Mouse (Mus musculus) gastrocnemius, adult 2 months (tissue): ENCODE data around the gene Col5a1. TPM values are rescaled to one million over a fixed set of nuclear protein-coding genes. Genes with fewer than 3 reads are reported as not detected.

Source experiments
- DNase-seq: peaks from one replicate; pipeline ENCODE4 v3.0.0; 2022
- H3K27ac ChIP-seq: fragments of 200-600 bp; 2 replicates; pipeline ENCODE4 v1.8.1; 2022; ENCODE audit warnings: mild to moderate bottlenecking
- H3K4me3 ChIP-seq: fragments of 200-600 bp; 2 replicates; pipeline ENCODE4 v1.8.1; 2022; ENCODE audit warnings: mild to moderate bottlenecking, moderate library complexity
- CTCF ChIP-seq: fragments of 200-600 bp; IDR thresholded peaks from 2 replicates; pipeline ENCODE4 v1.8.1; 2022; ENCODE audit warnings: antibody characterized with exemption, mild to moderate bottlenecking, moderate library complexity
- intact Hi-C: fragments of 180-260 bp; cut with DNase I; formaldehyde crosslinking; loops from one replicate; pipeline ENCODE4 v1.15.1; 2025
- total RNA-seq, 2 experiments: library from RNA; stranded (reverse); gene quantifications; 2 replicates each; pipeline ENCODE4 v1.2.3; 2021

Gene Col5a1
- total RNA-seq, 2 experiments from 2014 or later, result 15.9 to 20.9 TPM

GRCm38 (mm10) chr2:27910501-27910900, 24.3 kb downstream of the Col5a1 start:
- TF ChIP-seq CTCF, result no peak

GRCm38 (mm10) chr2:27912546-27913275, 26.5 kb downstream of the Col5a1 start:
- DNase-seq, result no peak
- no peak for TF ChIP-seq CTCF
- Histone ChIP-seq H3K4me3 (no peak overlapping the region), H3K27ac (no peak overlapping the region)
- intact Hi-C loops, result no loop called here

More at GRCm38 (mm10) chr2:27910501-27910900, 24.3 kb downstream of the Col5a1 start:
- intact Hi-C loops, result no loop called here
- no peak overlapping the region for H3K27ac ChIP-seq
- no peak overlapping the region for H3K4me3 ChIP-seq
- no peak for DNase-seq

GRCm38 (mm10) chr2:27915726-27916125, 29.5 kb downstream of the Col5a1 start:
- peak; percentile 69 for TF ChIP-seq CTCF
- Histone ChIP-seq H3K27ac (peak overlapping the region; percentile 64), H3K4me3 (no peak overlapping the region)
- DNase-seq, result peak; percentile 72
- intact Hi-C loops, result loop anchor here (5.0 kb wide), 1 partner anchor 143 kb away; no protein-coding TSS in a partner anchor

- intact Hi-C loops, result loop anchor here (5.0 kb wide), 1 partner anchor 144 kb away; no protein-coding TSS in a partner anchor
- DNase-seq, result peak; percentile 69
- TF ChIP-seq CTCF, result no peak
- Histone ChIP-seq H3K4me3 (no peak overlapping the region), H3K27ac (peak overlapping the region; percentile 64)
Measured at GRCm38 (mm10) chr2:27916316-27916715, 30.1 kb downstream of the Col5a1 start.

- intact Hi-C loops, result loop anchor here (5.0 kb wide), 1 partner anchor 145 kb away; no protein-coding TSS in a partner anchor
- peak overlapping the region; percentile 64 for H3K27ac ChIP-seq
- no peak overlapping the region for H3K4me3 ChIP-seq
- TF ChIP-seq CTCF, result no peak
- no peak for DNase-seq
Measured at GRCm38 (mm10) chr2:27917177-27917576, 31.0 kb downstream of the Col5a1 start.

GRCm38 (mm10) chr2:27918106-27918505, 31.9 kb downstream of the Col5a1 start:
- peak; percentile 80 for DNase-seq
- TF ChIP-seq CTCF, result peak; percentile 9; the same call in 1 of the 2 replicates
- H3K4me3 ChIP-seq, result 0 out of 2 replicates have a peak overlapping the region, but pooled peaks have one; percentile 23
- intact Hi-C loops, result loop anchor here (5.0 kb wide), 1 partner anchor 146 kb away; no protein-coding TSS in a partner anchor
- H3K27ac ChIP-seq, result peak overlapping the region; percentile 85

- no peak for TF ChIP-seq CTCF
- H3K27ac ChIP-seq, result peak overlapping the region; percentile 85
- H3K4me3 ChIP-seq, result peak overlapping the region; percentile 23
- DNase-seq, result peak; percentile 71
- intact Hi-C loops, result loop anchor here (5.0 kb wide), 1 partner anchor 147 kb away; no protein-coding TSS in a partner anchor
Measured at GRCm38 (mm10) chr2:27919309-27919850, 33.2 kb downstream of the Col5a1 start.

GRCm38 (mm10) chr2:27922053-27922452, 35.8 kb downstream of the Col5a1 start:
- DNase-seq, result no peak
- Histone ChIP-seq H3K4me3 (no peak overlapping the region), H3K27ac (no peak overlapping the region)
- no peak for TF ChIP-seq CTCF
- intact Hi-C loops, result no loop called here

- intact Hi-C loops, result no loop called here
Measured at GRCm38 (mm10) chr2:27923718-27924117, 37.5 kb downstream of the Col5a1 start.

GRCm38 (mm10) chr2:27924463-27924862, 38.2 kb downstream of the Col5a1 start:
- H3K27ac ChIP-seq, result no peak overlapping the region
- intact Hi-C loops, result no loop called here
- no peak overlapping the region for H3K4me3 ChIP-seq
- no peak for TF ChIP-seq CTCF
- no peak for DNase-seq

More at GRCm38 (mm10) chr2:27923718-27924117, 37.5 kb downstream of the Col5a1 start:
- Histone ChIP-seq H3K27ac (no peak overlapping the region), H3K4me3 (no peak overlapping the region)
- DNase-seq, result no peak
- TF ChIP-seq CTCF, result no peak

GRCm38 (mm10) chr2:27926478-27927165, 40.4 kb downstream of the Col5a1 start:
- H3K27ac ChIP-seq, result no peak overlapping the region; the same call in 1 of the 2 replicates
- peak; percentile 79 for TF ChIP-seq CTCF

GRCm38 (mm10) chr2:27930471-27931015, 44.3 kb downstream of the Col5a1 start:
- no peak for TF ChIP-seq CTCF
- Histone ChIP-seq H3K27ac (peak overlapping the region; percentile 46), H3K4me3 (no peak overlapping the region)
- intact Hi-C loops, result no loop called here
- peak; percentile 52 for DNase-seq

More at GRCm38 (mm10) chr2:27926478-27927165, 40.4 kb downstream of the Col5a1 start:
- intact Hi-C loops, result loop anchor here (1.0 kb wide), 1 partner anchor 48 kb away; no protein-coding TSS in a partner anchor
- no peak overlapping the region for H3K4me3 ChIP-seq
- DNase-seq, result peak; percentile 76
